In the genomic region with DNA sequence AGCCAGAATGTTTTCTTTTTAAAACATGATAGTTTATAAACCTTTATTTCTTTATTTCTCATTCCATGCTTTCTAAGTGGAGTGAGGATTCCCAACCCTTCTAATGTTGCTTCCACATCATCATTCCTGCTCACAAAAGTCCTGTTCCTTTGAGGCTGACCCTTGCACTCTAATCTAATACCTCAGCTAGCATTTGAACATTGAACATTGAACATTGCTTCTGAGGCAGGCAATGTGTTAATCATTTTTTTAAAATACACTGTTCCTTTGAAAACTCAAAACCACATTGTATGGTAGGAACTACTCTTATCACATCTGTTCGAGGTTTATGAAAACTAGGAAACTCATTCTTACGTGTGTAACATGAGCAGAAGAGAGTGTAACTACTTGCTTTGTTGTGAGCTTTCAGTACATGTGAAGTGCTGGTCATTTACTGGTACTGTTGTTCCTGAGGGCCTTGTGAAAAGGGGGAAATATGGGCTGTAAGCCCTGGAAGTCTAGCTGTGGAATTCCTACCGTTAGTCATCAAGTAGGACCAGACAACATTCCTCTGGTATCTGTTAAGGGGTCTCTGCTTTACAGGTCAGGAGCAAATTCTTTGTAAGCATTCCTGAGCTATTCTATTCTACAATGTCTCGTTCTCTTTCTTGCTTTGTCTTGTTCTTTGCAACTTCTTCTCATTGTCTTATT, we compare ENCODE assay signal across 13 mouse cellular contexts. TPM values are rescaled to one million over a fixed set of nuclear protein-coding genes. Genes with fewer than 3 reads are reported as not detected.
DNase-seq lines count a peak whose midpoint lies in the region; ATAC-seq and TF ChIP-seq lines count a peak whose summit lies in the region.
"Had no signal": no experiment of that assay in that cellular context is flagged by ENCODE, and none has a peak within 500 bp of the region (broad histone marks: within the 10 kb centered on the region; RNA-seq: fewer than 3 reads in every experiment).

No protein-coding gene starts in this region.

- H3K4me1 ChIP-seq in heart, embryonic 15.5 days (replicated peaks) = peaks cover 12% of the 10 kb centered on the region
- no peaks in the 10 kb centered on the region for H3K4me1 ChIP-seq in stomach, embryonic 15.5 days
- H3K4me1 ChIP-seq in stomach, postnatal 0 days (replicated peaks; ENCODE audit: control insufficient read depth, insufficient read depth) = no peaks in the 10 kb centered on the region
- H3K4me1 ChIP-seq in intestine, embryonic 16.5 days (ENCODE audit: control insufficient read depth, insufficient read depth, low read length) = peaks cover 5% of the 10 kb centered on the region; the same call in 1 of the 2 replicates
- H3K4me1 ChIP-seq: forebrain, embryonic 13.5 days; lung, embryonic 15.5 days; midbrain, embryonic 13.5 days had no signal

- H3K9me3 ChIP-seq in heart, embryonic 15.5 days (replicated peaks) = no peaks in the 10 kb centered on the region
- no peaks in the 10 kb centered on the region for H3K9me3 ChIP-seq in stomach, embryonic 15.5 days
- no peaks in the 10 kb centered on the region for H3K9me3 ChIP-seq in stomach, postnatal 0 days (ENCODE audit: control insufficient read depth, low read length)
- no peaks in the 10 kb centered on the region for H3K9me3 ChIP-seq in intestine, embryonic 16.5 days (ENCODE audit: control insufficient read depth, low read length)
- H3K9me3 ChIP-seq: forebrain, embryonic 13.5 days; lung, embryonic 15.5 days; midbrain, embryonic 13.5 days had no signal

- no peak overlapping the region for H3K4me3 ChIP-seq in heart, embryonic 15.5 days
- no peak overlapping the region for H3K4me3 ChIP-seq in stomach, embryonic 15.5 days (replicated peaks)
- H3K4me3 ChIP-seq in stomach, postnatal 0 days (ENCODE audit: low read depth, low read length) = no peak overlapping the region
- H3K4me3 ChIP-seq in intestine, embryonic 16.5 days (ENCODE audit: low read length) = no peak overlapping the region
- H3K4me3 ChIP-seq: forebrain, embryonic 13.5 days; lung, embryonic 15.5 days; midbrain, embryonic 13.5 days had no signal

- H3K27ac ChIP-seq in heart, embryonic 15.5 days = peak overlapping the region; percentile 57
- 0 out of 2 replicates have a peak overlapping the region, but pooled peaks have one; percentile 18 for H3K27ac ChIP-seq in stomach, embryonic 15.5 days
- no peak overlapping the region for H3K27ac ChIP-seq in stomach, postnatal 0 days (replicated peaks)
- H3K27ac ChIP-seq in intestine, embryonic 16.5 days (ENCODE audit: low read length) = no peak overlapping the region
- H3K27ac ChIP-seq: forebrain, embryonic 13.5 days; hindbrain, postnatal 0 days; lung, embryonic 15.5 days; midbrain, embryonic 13.5 days had no signal

- no peak overlapping the region for H3K9ac ChIP-seq in heart, embryonic 15.5 days
- no peak overlapping the region for H3K9ac ChIP-seq in stomach, embryonic 15.5 days
- no peak overlapping the region for H3K9ac ChIP-seq in stomach, postnatal 0 days (ENCODE audit: low read length)
- no peak overlapping the region for H3K9ac ChIP-seq in intestine, embryonic 16.5 days (ENCODE audit: low read depth, low read length)
- H3K9ac ChIP-seq: forebrain, embryonic 13.5 days; lung, embryonic 15.5 days; midbrain, embryonic 13.5 days had no signal

- 19% methylated on average over 4 of the region's 4 CpGs for WGBS in heart, embryonic 15.5 days
- 51% methylated on average over 4 of the region's 4 CpGs for WGBS in stomach, embryonic 15.5 days
- WGBS in stomach, postnatal 0 days = 51% methylated on average over 4 of the region's 4 CpGs
- 63% methylated on average over 4 of the region's 4 CpGs for WGBS in intestine, embryonic 16.5 days

- no peak for ATAC-seq in heart, embryonic 15.5 days (replicated peaks; ENCODE audit: insufficient number of reproducible peaks, insufficient read depth, low FRiP score, low read depth)
- no peak for ATAC-seq in stomach, embryonic 15.5 days (ENCODE audit: insufficient read depth, low FRiP score, low read depth)
- ATAC-seq in stomach, postnatal 0 days (ENCODE audit: low FRiP score, low TSS enrichment) = no peak
- ATAC-seq in intestine, embryonic 16.5 days = peak; percentile 64
- ATAC-seq: forebrain, embryonic 13.5 days; hindbrain, postnatal 0 days; midbrain, embryonic 13.5 days had no signal

- no peak for TF ChIP-seq CTCF in stomach, postnatal 0 days (IDR thresholded peaks at IDR 0.05; ENCODE audit: low read depth)

- no peaks in the 10 kb centered on the region for H3K36me3 ChIP-seq in heart, embryonic 15.5 days
- H3K36me3 ChIP-seq in stomach, embryonic 15.5 days = no peaks in the 10 kb centered on the region
- H3K36me3 ChIP-seq in stomach, postnatal 0 days (ENCODE audit: control insufficient read depth, insufficient read depth, low read length) = no peaks in the 10 kb centered on the region
- no peaks in the 10 kb centered on the region for H3K36me3 ChIP-seq in intestine, embryonic 16.5 days (ENCODE audit: control insufficient read depth, insufficient read depth, low read length)
- H3K36me3 ChIP-seq: lung, embryonic 15.5 days; midbrain, embryonic 13.5 days had no signal

- H3K4me2 ChIP-seq in heart, embryonic 15.5 days = no peak overlapping the region
- H3K4me2 ChIP-seq in stomach, embryonic 15.5 days = no peak overlapping the region
- H3K4me2 ChIP-seq in stomach, postnatal 0 days (replicated peaks; ENCODE audit: low read depth) = no peak overlapping the region
- no peak overlapping the region for H3K4me2 ChIP-seq in intestine, embryonic 16.5 days (ENCODE audit: low read depth, low read length)
- H3K4me2 ChIP-seq: forebrain, embryonic 13.5 days; lung, embryonic 15.5 days; midbrain, embryonic 13.5 days had no signal

- DNase-seq in heart, adult 18-20 months = no peak
- no peak for DNase-seq in stomach, postnatal 0 days (ENCODE audit: low spot score)
- peak; percentile 16 for DNase-seq in yolk sac, embryonic 10.5 days (ENCODE audit: low spot score)
- no peak for DNase-seq in cerebellum, postnatal 14 days
- no peak for DNase-seq in urinary bladder, postnatal 14 days (ENCODE audit: low spot score)
- DNase-seq: cerebellum, adult 11-12 months had no signal

- TF ChIP-seq EP300 in stomach, postnatal 0 days (optimal IDR thresholded peaks at IDR 0.05) = no peak

- H3K27me3 ChIP-seq in heart, embryonic 15.5 days = no peaks in the 10 kb centered on the region
- H3K27me3 ChIP-seq in stomach, embryonic 15.5 days (replicated peaks) = no peaks in the 10 kb centered on the region
- no peaks in the 10 kb centered on the region for H3K27me3 ChIP-seq in stomach, postnatal 0 days (ENCODE audit: control insufficient read depth, insufficient read depth, low read length)
- no peaks in the 10 kb centered on the region for H3K27me3 ChIP-seq in intestine, embryonic 16.5 days (replicated peaks; ENCODE audit: control insufficient read depth, insufficient read depth, low read length)
- H3K27me3 ChIP-seq: forebrain, embryonic 13.5 days; lung, embryonic 15.5 days; midbrain, embryonic 13.5 days had no signal

RNA-seq across cellular contexts. Expression of a gene that starts 42.0 kb away (rescaled TPM):
- 5.3 and 7.0 TPM in 2 replicates for polyA plus RNA-seq in heart, embryonic 15.5 days (2015; fragmentation: Nextera tagmentation; extraction: Ambion mirVana)
- total RNA-seq in heart, adult 18-20 months (2021) = 10 to 100 TPM; 38.3 to 46.0 TPM
- 12.7 and 14.1 TPM in 2 replicates for polyA plus RNA-seq in stomach, embryonic 15.5 days (2015; fragmentation: Nextera tagmentation; extraction: Ambion mirVana)
- 11.0 and 11.1 TPM in 2 replicates for polyA plus RNA-seq in stomach, postnatal 0 days (2015; fragmentation: Nextera tagmentation; extraction: Ambion mirVana)
- polyA plus RNA-seq in intestine, embryonic 16.5 days (2015; fragmentation: Nextera tagmentation; extraction: Ambion mirVana) = 11.2 and 15.4 TPM in 2 replicates

Comparison
In these comparisons a context has a peak if more than half of its experiments do, and no peak if none do; other contexts are left out.
1. H3K27ac ChIP-seq: peak in heart, embryonic 15.5 days (single experiment) and stomach, embryonic 15.5 days (single experiment); none in stomach, postnatal 0 days (single experiment) and intestine, embryonic 16.5 days (single experiment).